Mouse (Mus musculus): ENCODE measurements around the gene Atp8b3.

The Atp8b3 gene

GRCm38 (mm10) chr10:80510273-80510660 is 28.7 kb downstream of the Atp8b3 start:
- no peak for DNase-seq

GRCm38 (mm10) chr10:80509412-80510272 is 29.3 kb downstream of the Atp8b3 start:
- DNase-seq: peak; percentile 77

GRCm38 (mm10) chr10:80506222-80506621 is 32.7 kb downstream of the Atp8b3 start:
- DNase-seq: peak; percentile 51

- no peak for DNase-seq
These were observed 34.2 kb downstream of the Atp8b3 start for GRCm38 (mm10) chr10:80504724-80505123.

- DNase-seq: no peak
These were observed 35.2 kb downstream of the Atp8b3 start for GRCm38 (mm10) chr10:80503599-80504220.

GRCm38 (mm10) chr10:80502819-80503314 is 36.1 kb downstream of the Atp8b3 start:
- no peak for DNase-seq

- no peak for DNase-seq
These were observed 36.6 kb downstream of the Atp8b3 start for GRCm38 (mm10) chr10:80502291-80502690.

GRCm38 (mm10) chr10:80496421-80496820 is 42.5 kb downstream of the Atp8b3 start:
- no peak for DNase-seq

GRCm38 (mm10) chr10:80495901-80496300 is 43.0 kb downstream of the Atp8b3 start:
- DNase-seq: no peak

- DNase-seq: no peak
These were observed 44.2 kb downstream of the Atp8b3 start, which contains the start of gene Onecut3 for GRCm38 (mm10) chr10:80494732-80495131. Gene Onecut3, plus strand, starts transcription at chr10:80494835.

GRCm38 (mm10) chr10:80490051-80490450 is 48.9 kb downstream of the Atp8b3 start:
- no peak for DNase-seq

- DNase-seq: no peak
These were observed 52.0 kb downstream of the Atp8b3 start for GRCm38 (mm10) chr10:80486862-80487379.

GRCm38 (mm10) chr10:80481002-80481401 is 57.9 kb downstream of the Atp8b3 start:
- no peak for DNase-seq

GRCm38 (mm10) chr10:80478531-80478930 is 60.4 kb downstream of the Atp8b3 start:
- DNase-seq: no peak

- DNase-seq: peak; percentile 92
These were observed 63.5 kb downstream of the Atp8b3 start for GRCm38 (mm10) chr10:80475290-80475959.
